Mouse (Mus musculus) lung, embryonic 16.5 days (tissue): ENCODE results near the gene Nhlrc4. TPM values are rescaled to one million over a fixed set of nuclear protein-coding genes. Genes with fewer than 3 reads are reported as not detected.
A peak's percentile ranks its signal among the peaks of the same experiment; 100 is the strongest.

Experiments
- ATAC-seq: fragments of 200-750 bp; cut with Nextera tagmentation; 2 replicates; pipeline ENCODE4 v1.8.0; 2017; ENCODE audit warnings: low read depth, mild to moderate bottlenecking, moderate library complexity
- H3K27ac ChIP-seq: fragments of 300-500 bp; sonication (generic); 2 replicates; pipeline ENCODE4 v1.5.1; 2014; ENCODE audit warnings: mild to moderate bottlenecking, control low read depth, low read length
- H3K27me3 ChIP-seq: fragments of 300-500 bp; sonication (generic); 2 replicates; pipeline ENCODE4 v1.6.1; 2014; ENCODE audit warnings: low read depth, low read length, mixed read lengths; ENCODE audit not compliant: control insufficient read depth, insufficient read depth
- H3K36me3 ChIP-seq: fragments of 300-500 bp; sonication (generic); 2 replicates; pipeline ENCODE4 v1.6.1; 2014; ENCODE audit warnings: low read length; ENCODE audit not compliant: control insufficient read depth, insufficient read depth
- H3K4me1 ChIP-seq: fragments of 300-500 bp; sonication (generic); replicated peaks from 2 replicates; pipeline ENCODE4 v1.6.1; 2014; ENCODE audit warnings: low read length, mixed read lengths; ENCODE audit not compliant: control insufficient read depth, insufficient read depth
- H3K4me2 ChIP-seq: fragments of 300-500 bp; sonication (generic); 2 replicates; pipeline ENCODE4 v1.6.1; 2014; ENCODE audit warnings: low read depth, low read length, control low read depth
- H3K4me3 ChIP-seq: fragments of 300-500 bp; sonication (generic); 2 replicates; pipeline ENCODE4 v1.5.1; 2014; ENCODE audit warnings: mild to moderate bottlenecking, low read length, control low read depth
- H3K9ac ChIP-seq: fragments of 300-500 bp; sonication (generic); 2 replicates; pipeline ENCODE4 v1.6.1; 2014; ENCODE audit warnings: low read length, control low read depth
- H3K9me3 ChIP-seq: fragments of 300-500 bp; sonication (generic); 2 replicates; pipeline ENCODE4 v1.6.1; 2016; ENCODE audit warnings: low read length; ENCODE audit not compliant: control insufficient read depth
- WGBS: fragments of 180-500 bp; shearing (Covaris S2); extraction: QIAGEN DNeasy Blood & Tissue Kit; methylation state at CpG from one replicate; pipeline ENCODE4 v1.1.7; 2014; 5-methylcytosine and 5-hydroxymethylcytosine counted together
- polyA plus RNA-seq: library from polyadenylated mRNA; unstranded; fragments of >200 nt; fragmentation: Nextera tagmentation; extraction: Ambion mirVana; gene quantifications from 2 replicates; pipeline ENCODE4 v1.2.1, GENCODE M21; 2015

The Nhlrc4 gene
- polyA plus RNA-seq, 1 experiment from 2014 or later, result 0.41 TPM

DNA sequence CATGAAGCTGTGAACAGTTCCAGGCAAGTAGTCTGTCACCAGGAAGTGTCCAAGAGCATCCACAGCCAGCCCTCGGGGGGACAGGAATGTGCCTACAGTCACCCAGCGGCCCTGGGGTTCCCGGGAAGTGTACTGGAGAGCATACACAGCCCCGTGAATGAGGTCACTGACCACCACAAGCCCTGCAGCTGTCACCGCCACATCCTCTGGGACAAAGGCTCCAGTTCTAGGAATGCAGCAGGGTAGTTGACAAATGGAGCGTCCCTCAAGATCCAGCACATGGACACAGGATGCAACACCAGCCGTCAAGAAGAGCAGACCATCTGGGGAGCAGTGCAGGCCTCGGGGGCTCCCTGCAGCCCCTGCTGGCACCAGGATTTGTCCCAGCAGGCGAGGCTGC lies 992 bp downstream of the Nhlrc4 start:
- no peaks in the 10 kb centered on the region for H3K9me3 ChIP-seq
- H3K27ac ChIP-seq, result no peak overlapping the region
- no peaks in the 10 kb centered on the region for H3K27me3 ChIP-seq
- 63% methylated on average over 9 of the region's 9 CpGs for WGBS
- peaks cover 8% of the 10 kb centered on the region for H3K4me1 ChIP-seq
- H3K4me2 ChIP-seq, result no peak overlapping the region
- peaks cover 1% of the 10 kb centered on the region; the same call in 1 of the 2 replicates for H3K36me3 ChIP-seq
- no peak overlapping the region for H3K4me3 ChIP-seq
- H3K9ac ChIP-seq, result no peak overlapping the region
- no peak for ATAC-seq

DNA sequence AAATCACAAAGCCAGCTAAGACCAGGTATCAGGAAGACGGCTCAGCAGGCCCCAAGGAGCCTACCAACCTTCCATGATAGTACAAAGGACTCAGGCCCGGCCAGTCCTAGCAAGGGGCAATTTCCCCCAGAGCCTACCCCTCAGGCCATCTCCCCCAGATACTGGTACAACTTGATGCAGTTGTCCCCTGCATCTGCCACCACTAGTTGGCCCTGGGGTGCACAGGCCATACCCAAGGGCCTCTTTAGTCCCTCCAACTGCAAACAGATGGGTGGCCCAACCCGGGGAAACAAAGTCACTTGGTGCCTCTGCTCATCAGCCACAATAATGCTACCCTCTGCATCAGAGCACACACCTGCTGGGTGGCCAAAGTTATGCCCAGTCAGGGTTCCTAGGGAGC lies 1.5 kb downstream of the Nhlrc4 start:
- Histone ChIP-seq H3K27me3 (no peaks in the 10 kb centered on the region), H3K27ac (no peak overlapping the region), H3K4me3 (no peak overlapping the region), H3K36me3 (peaks cover 3% of the 10 kb centered on the region; the same call in 1 of the 2 replicates), H3K9ac (no peak overlapping the region), H3K4me1 (peaks cover 8% of the 10 kb centered on the region), H3K4me2 (no peak overlapping the region), H3K9me3 (no peaks in the 10 kb centered on the region)
- no peak for ATAC-seq
- 77% methylated on average over 3 of the region's 3 CpGs for WGBS

DNA sequence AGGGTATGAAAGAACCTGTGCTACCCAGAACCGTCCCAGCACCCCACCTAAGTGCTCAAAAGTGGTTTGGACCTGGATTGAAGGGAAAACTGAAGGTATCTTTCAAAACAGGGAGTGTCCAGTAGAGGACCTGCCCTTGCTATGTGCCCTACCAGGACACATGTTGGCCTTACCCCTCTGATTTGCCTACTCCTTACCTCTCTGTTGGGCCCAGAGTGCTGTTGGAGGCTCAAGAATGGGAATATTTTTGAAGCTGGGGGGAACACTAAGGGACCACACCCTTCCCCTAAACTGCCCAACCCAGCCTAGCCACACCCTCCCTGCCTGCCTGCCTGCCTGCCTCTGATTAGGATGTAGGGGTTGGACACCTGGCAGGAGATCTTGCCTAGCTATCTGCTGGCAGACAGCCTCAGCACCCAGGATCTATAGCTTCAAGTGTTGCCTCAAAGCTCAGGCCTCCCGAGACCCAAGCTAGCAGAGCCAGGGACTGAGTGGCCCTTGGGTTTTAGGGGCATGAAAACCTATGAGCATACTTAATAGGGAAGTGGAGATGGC lies 2.1 kb downstream of the Nhlrc4 start:
- no peak for ATAC-seq
- Histone ChIP-seq H3K27me3 (no peaks in the 10 kb centered on the region), H3K4me3 (no peak overlapping the region), H3K4me2 (no peak overlapping the region), H3K4me1 (peaks cover 8% of the 10 kb centered on the region), H3K9ac (peak overlapping the region; percentile 98; the same call in 1 of the 2 replicates), H3K36me3 (peaks cover 3% of the 10 kb centered on the region; the same call in 1 of the 2 replicates), H3K9me3 (no peaks in the 10 kb centered on the region), H3K27ac (no peak overlapping the region)
- 62% methylated on average over 2 of the region's 2 CpGs for WGBS

DNA sequence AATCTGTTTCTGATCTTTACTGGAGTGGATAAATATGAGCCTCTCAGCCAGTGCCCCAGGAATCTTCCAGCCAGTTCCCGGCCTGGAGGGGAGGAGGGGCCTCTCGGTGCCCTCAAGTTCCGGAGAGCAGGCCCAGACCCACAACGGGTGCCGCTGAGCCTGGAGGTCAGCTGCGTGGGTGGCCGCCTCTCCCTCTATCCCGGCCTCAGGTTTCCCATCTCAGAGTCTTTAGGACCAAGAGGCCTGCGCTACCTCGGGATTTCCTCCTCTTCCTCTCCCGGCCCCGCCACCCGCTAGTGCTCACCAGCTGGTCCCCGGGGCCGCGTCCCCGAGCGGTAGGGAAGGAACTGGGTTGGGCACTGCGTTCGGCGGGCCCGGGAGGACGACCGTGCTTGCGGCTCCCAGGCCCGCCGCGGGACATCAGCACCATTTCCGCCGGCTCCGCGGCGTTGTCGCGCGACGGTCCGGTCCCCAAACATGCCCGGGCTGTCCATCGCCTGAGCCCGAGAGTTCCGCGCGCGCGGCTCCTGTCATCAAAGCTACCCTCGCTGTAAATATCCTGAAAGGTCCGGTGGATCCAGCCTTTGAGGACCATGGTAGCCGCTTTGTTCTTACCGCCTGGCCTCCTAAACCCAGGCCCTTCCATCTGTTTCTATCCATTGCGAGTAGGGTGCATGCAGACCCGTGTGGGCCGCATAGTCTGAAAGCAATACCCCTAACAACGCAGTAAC lies 3.1 kb downstream of the Nhlrc4 start:
- ATAC-seq, result peak; percentile 87
- H3K9ac ChIP-seq, result peak overlapping the region; percentile 98
- 3% methylated on average over 48 of the region's 54 CpGs for WGBS
- peaks cover 8% of the 10 kb centered on the region for H3K4me1 ChIP-seq
- H3K36me3 ChIP-seq, result peaks cover 6% of the 10 kb centered on the region
- no peaks in the 10 kb centered on the region for H3K9me3 ChIP-seq
- H3K27ac ChIP-seq, result peak overlapping the region; percentile 89
- peak overlapping the region; percentile 94 for H3K4me3 ChIP-seq
- peak overlapping the region; percentile 59 for H3K4me2 ChIP-seq
- no peaks in the 10 kb centered on the region for H3K27me3 ChIP-seq

DNA sequence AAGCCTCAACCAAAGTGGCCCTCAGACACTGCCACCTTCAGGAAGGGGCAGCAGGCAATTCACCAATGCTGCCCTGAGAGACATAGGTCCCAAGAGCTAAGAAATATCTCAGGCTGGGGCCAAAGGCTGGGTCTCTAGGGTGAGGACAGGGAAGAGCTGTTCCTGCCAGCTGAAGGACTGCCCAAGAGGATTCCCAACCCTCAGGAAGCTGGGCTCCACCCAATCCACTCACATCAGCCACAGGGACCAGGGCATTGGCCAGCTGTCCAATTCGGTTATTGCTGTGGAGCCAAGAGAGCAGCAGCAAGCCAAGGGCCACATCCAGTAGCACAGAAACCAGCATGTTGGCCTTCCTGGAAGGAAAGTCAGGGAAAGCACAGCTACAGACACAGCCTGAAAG lies 10.2 kb downstream of the Nhlrc4 start:
- Histone ChIP-seq H3K4me2 (no peak overlapping the region), H3K36me3 (peaks cover 32% of the 10 kb centered on the region), H3K4me3 (no peak overlapping the region), H3K9me3 (no peaks in the 10 kb centered on the region), H3K4me1 (no peaks in the 10 kb centered on the region), H3K27me3 (no peaks in the 10 kb centered on the region), H3K9ac (no peak overlapping the region), H3K27ac (no peak overlapping the region)
- ATAC-seq, result no peak
- WGBS, result 90% methylated on average over 1 of the region's 1 CpGs

DNA sequence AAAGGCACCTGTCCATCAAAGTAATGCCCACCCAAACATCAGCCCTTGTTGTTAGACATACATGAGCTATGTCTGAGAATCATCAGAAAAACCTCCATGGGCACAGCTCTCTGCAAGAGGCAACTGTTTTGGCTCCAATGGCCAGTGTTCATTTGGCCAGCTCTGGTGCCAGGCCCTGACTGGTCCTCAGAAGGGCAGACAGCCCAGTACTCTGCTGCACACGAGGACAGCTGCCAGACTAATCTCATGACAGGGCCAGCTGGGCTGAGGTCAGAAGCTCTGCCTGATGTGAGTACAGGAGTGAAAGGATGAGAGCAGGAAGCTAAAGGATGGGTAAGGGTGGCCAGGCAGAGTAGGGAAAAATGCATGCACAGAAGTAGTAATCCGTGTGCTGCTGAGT lies 19.4 kb downstream of the Nhlrc4 start:
- ATAC-seq, result no peak

DNA sequence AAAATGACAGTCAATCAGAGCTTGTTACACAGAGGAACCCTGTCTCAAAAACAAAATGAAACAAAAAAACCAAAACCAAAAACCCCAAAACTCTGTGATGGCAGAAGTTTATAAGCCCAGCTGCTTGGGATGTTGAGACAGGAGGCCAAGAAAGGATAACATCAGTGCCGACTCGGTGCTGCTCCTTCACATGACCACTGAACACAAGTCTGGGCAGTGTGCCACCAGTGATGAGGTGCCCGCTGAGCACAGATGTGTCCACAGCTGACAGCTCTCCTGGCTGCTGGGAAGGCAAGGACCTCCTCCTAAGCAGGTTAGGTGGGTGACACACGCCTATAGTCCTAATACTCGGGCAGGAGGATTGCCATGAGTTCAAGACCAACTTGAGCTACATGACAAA lies 22.6 kb downstream of the Nhlrc4 start:
- H3K4me2 ChIP-seq, result no peak overlapping the region

More for the DNA sequence above, 19.4 kb downstream of the Nhlrc4 start:
- no peak overlapping the region for H3K4me2 ChIP-seq
- WGBS, result 72% methylated on average over 2 of the region's 2 CpGs
- peaks cover 22% of the 10 kb centered on the region for H3K36me3 ChIP-seq
- no peak overlapping the region for H3K9ac ChIP-seq
- H3K4me3 ChIP-seq, result no peak overlapping the region
- no peaks in the 10 kb centered on the region for H3K27me3 ChIP-seq
- no peaks in the 10 kb centered on the region for H3K9me3 ChIP-seq
- no peak overlapping the region for H3K27ac ChIP-seq
- peaks cover 4% of the 10 kb centered on the region; the same call in 1 of the 2 replicates for H3K4me1 ChIP-seq

DNA sequence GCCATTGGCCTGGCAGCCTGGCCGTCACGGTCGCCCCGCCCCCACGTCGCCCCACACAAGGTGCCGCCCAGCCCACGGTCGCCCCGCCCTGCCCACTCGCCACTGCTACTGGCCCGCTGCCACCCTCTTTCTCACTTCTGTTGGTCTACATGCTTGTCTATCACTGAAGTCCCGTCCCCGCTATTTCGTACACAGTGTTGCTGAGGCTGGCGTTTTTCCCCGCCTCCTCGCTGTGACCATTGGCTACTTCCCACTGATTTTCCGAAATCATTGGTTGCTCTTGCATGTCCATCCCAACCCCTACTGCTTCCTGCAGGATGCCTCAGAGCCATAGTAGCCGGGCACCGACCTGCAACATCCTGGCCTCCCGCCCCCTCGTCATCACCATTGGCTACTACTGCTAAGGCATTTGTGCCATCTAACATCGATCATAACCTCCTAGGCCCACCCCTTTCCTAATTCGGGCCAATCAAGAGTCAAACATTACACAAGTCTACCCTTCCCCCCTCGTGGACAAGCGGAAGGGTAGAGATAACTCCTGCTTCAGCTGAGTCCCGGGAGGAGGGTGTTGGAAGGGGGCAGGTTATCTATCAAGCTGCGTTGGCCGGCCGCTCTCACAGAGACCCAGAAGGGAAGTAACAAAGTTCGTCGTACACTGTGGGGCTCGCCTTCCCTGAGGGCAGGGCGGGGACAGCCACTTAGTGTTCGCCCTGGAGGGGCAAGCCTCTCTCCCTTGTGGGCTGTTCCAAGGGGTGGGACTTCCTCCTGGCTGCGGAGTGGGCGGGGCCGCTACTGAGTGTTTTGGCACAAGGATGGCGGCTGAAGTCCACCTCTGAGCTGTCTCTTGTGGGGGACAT lies 24.7 kb downstream of the Nhlrc4 start:
- H3K27ac ChIP-seq, result peak overlapping the region; percentile 95
- peak overlapping the region; percentile 98 for H3K4me3 ChIP-seq
- H3K4me1 ChIP-seq, result peaks cover 16% of the 10 kb centered on the region
- WGBS, result under 1% methylated on average over 38 of the region's 40 CpGs
- peak overlapping the region; percentile 85 for H3K9ac ChIP-seq
- ATAC-seq, result peak; percentile 97
- peak overlapping the region; percentile 82 for H3K4me2 ChIP-seq
- no peaks in the 10 kb centered on the region for H3K27me3 ChIP-seq
- no peaks in the 10 kb centered on the region for H3K9me3 ChIP-seq
- H3K36me3 ChIP-seq, result peaks cover 6% of the 10 kb centered on the region; the same call in 1 of the 2 replicates

More for the DNA sequence above, 22.6 kb downstream of the Nhlrc4 start:
- no peak for ATAC-seq
- 52% methylated on average over 5 of the region's 5 CpGs for WGBS
- peaks cover 10% of the 10 kb centered on the region for H3K36me3 ChIP-seq
- H3K27me3 ChIP-seq, result no peaks in the 10 kb centered on the region
- H3K9me3 ChIP-seq, result no peaks in the 10 kb centered on the region
- peaks cover 16% of the 10 kb centered on the region for H3K4me1 ChIP-seq
- H3K27ac ChIP-seq, result no peak overlapping the region
- H3K9ac ChIP-seq, result no peak overlapping the region
- H3K4me3 ChIP-seq, result no peak overlapping the region
